Mouse (Mus musculus) pancreas, adult 10 weeks (tissue): ENCODE measurements around the gene Olfr1199. TPM values are rescaled to one million over a fixed set of nuclear protein-coding genes. Genes with fewer than 3 reads are reported as not detected.

Experiments
- polyA plus RNA-seq: library from polyadenylated mRNA; stranded (reverse); fragments of 350-450 nt; fragmentation: Illumina TruSeq; extraction: RNeasy Lipid Tissue Mini Kit (QIAGEN cat#74804); gene quantifications from one replicate; pipeline ENCODE4 v1.2.3, GENCODE M21; 2015; ENCODE audit warnings: low read depth, low replicate concordance; ENCODE audit not compliant: insufficient read depth

The Olfr1199 gene
- not detected for polyA plus RNA-seq

DNA sequence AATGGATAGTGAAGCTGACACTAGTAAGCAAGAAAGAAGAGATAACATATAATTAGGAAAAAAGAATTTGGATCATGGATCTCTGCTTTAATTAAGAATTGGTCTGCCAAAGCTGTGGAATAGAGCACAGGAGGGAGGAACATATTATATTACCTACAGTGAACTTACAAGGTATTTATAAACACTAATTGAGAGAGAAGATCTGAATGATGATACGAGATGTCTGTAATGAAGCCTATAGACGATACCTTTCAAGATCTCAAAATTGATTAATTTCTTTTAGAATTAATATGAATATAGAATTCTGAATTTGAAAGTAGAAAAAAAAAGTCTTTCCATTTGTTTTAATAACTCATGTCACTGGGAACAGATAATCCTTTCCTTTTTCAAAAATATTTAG is at the start of gene Olfr1199:
Olfr1199 (minus strand) TSS at position 101 of the 400 bp plus-strand sequence.

DNA sequence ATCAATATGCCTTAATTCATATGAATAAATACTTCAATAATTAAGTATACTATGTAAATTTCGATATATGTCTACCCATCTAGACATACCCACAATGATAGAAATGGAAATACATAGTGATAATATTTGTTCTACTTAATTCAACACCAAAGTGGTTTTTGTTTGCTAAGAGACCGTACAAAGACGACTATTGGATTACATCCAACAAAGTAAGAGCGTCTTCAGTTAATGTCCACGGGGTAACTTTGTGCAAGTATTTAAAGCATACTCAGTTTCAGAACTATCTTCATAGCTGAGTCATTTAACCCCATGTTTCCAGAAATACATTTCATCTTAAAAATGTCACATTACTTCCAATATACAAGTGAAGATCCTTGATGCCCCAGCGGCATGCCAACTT is 32.5 kb upstream of the Olfr1199 start, which contains the start of gene Olfr1201:
Olfr1201 (plus strand) TSS at position 301 of the 400 bp plus-strand sequence.

DNA sequence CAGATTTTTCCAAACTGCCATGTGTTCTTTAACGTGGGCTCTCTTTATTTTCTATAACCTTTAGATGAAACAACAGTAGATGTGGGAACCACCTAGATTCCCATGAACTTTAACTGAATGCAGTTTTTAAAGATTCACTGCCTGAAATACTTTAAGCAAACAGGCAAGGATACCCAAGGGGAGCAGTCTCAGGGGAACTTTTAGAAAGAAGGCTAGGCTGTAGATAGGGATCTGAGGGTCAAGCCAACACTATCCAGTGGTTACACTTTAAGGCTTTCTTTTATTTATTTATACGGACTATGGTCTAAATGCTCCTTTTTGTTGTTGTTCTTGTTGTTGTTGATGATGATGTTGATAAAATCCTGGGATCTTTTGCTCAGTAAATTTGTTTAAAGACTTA is 10.1 kb upstream of the Olfr1199 start, which contains the start of gene Olfr1200:
Olfr1200 (minus strand) TSS at position 101 of the 400 bp plus-strand sequence.

DNA sequence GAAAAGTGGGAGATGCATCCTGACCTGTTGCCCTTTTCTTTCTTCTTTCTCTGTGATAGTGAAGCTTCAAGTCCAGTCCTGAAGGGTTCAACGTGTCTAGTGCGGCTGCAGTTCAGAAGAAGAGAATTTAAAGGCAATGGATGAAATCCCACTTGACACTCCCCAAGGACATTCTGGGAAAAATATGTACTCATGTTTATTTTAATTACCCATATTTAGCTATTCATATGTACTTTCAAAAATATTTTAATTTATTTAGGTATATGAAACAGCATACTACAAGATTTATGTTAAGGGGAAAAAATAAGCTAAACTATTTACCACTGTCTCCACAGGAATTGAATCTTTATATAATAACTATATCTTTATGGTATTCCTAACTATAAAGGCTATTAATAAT is 9.0 kb downstream of the Olfr1199 start, which contains the start of gene Olfr1198:
Olfr1198 (minus strand) TSS at position 101 of the 400 bp plus-strand sequence.

DNA sequence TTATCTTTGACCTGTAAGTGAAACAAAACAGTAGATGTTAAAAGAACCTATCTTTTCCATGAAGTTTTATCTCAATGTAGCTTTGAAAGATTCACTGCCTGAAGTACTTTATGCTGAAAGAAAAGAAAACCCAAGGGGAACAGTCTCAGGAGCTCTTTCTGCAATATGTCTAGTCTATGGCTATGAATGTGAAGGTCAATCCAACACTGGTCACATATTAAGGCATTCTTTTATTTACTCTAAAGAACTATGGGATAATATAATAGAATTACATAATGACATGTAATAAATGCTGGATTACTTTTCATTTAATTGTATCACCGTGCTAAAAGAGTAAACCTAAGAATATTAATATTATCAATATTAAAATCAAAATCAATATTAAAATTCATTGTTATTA is 28.0 kb downstream of the Olfr1199 start, which contains the start of gene Olfr1197:
Olfr1197 (minus strand) TSS at position 101 of the 400 bp plus-strand sequence.

DNA sequence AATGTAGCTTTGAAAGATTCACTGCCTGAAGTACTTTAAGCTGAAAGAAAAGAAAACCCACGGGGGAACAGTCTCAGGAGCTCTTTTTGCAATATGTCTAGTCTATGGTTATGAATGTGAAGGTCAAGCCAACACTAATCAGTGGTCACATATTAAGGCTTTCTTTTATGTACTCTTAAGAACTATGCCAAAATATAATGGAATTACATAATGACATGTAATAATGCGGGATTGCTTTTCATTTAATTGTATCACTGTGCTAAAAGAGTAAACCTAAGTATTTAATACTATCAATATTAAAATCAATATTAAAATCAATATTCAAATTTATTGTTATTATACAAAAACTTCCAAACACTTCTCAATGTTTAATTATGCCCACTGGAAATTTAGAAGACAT is 55.8 kb downstream of the Olfr1199 start, which contains the start of gene Olfr1196:
Olfr1196 (minus strand) TSS at position 101 of the 400 bp plus-strand sequence.

Other genes starting within 250 kb of the Olfr1199 start
- not detected for gene Olfr1186, start 241.9 kb downstream of the Olfr1199 start, polyA plus RNA-seq
- gene Olfr1188, start 203.5 kb downstream of the Olfr1199 start, polyA plus RNA-seq, result not detected
- gene Olfr1189, start 174.0 kb downstream of the Olfr1199 start, polyA plus RNA-seq, result not detected
- not detected for gene Olfr1191-ps1, start 119.9 kb downstream of the Olfr1199 start, polyA plus RNA-seq
- not detected for gene Olfr1192-ps1, start 112.0 kb downstream of the Olfr1199 start, polyA plus RNA-seq
- not detected for gene Olfr1193, start 84.8 kb downstream of the Olfr1199 start, polyA plus RNA-seq
- not detected for gene Olfr1195, start 71.3 kb downstream of the Olfr1199 start, polyA plus RNA-seq
- gene Olfr1196, start 55.9 kb downstream of the Olfr1199 start, polyA plus RNA-seq, result not detected
- not detected for gene Olfr1197, start 28.1 kb downstream of the Olfr1199 start, polyA plus RNA-seq
- not detected for gene Olfr1198, start 9.1 kb downstream of the Olfr1199 start, polyA plus RNA-seq
- not detected for gene Olfr1200, start 10.0 kb upstream of the Olfr1199 start, polyA plus RNA-seq
- not detected for gene Olfr1201, start 32.6 kb upstream of the Olfr1199 start, polyA plus RNA-seq
- not detected for gene Olfr1202, start 54.0 kb upstream of the Olfr1199 start, polyA plus RNA-seq
- not detected for gene Olfr1205, start 69.3 kb upstream of the Olfr1199 start, polyA plus RNA-seq
- gene Olfr1204, start 88.8 kb upstream of the Olfr1199 start, polyA plus RNA-seq, result not detected
- not detected for gene Olfr1206, start 102.8 kb upstream of the Olfr1199 start, polyA plus RNA-seq
- gene Olfr1208, start 141.8 kb upstream of the Olfr1199 start, polyA plus RNA-seq, result not detected
- gene Olfr1209, start 154.7 kb upstream of the Olfr1199 start, polyA plus RNA-seq, result not detected
- not detected for gene Olfr1211, start 177.6 kb upstream of the Olfr1199 start, polyA plus RNA-seq
- not detected for gene Olfr1212, start 193.5 kb upstream of the Olfr1199 start, polyA plus RNA-seq
- gene Gm13762, start 219.8 kb upstream of the Olfr1199 start, polyA plus RNA-seq, result not detected
- gene Olfr1214, start 232.2 kb upstream of the Olfr1199 start, polyA plus RNA-seq, result not detected
- gene Olfr1215, start 246.5 kb upstream of the Olfr1199 start, polyA plus RNA-seq, result not detected